Mouse (Mus musculus) bone marrow, adult 2 months (tissue): ENCODE data around the gene Lgr4.

Source experiments
- CTCF ChIP-seq: fragments of 200-500 bp; IDR thresholded peaks from 2 replicates; pipeline ENCODE4 v1.5.1; 2011; ENCODE audit warnings: low read length, control low read depth; ENCODE audit not compliant: control insufficient read depth, insufficient read depth
- POLR2A ChIP-seq: fragments of 200-500 bp; IDR thresholded peaks from 2 replicates; pipeline ENCODE4 v1.6.1; 2011; ENCODE audit warnings: low read depth, mild to moderate bottlenecking, control low read depth, low read length, borderline replicate concordance; ENCODE audit not compliant: control insufficient read depth

DNA sequence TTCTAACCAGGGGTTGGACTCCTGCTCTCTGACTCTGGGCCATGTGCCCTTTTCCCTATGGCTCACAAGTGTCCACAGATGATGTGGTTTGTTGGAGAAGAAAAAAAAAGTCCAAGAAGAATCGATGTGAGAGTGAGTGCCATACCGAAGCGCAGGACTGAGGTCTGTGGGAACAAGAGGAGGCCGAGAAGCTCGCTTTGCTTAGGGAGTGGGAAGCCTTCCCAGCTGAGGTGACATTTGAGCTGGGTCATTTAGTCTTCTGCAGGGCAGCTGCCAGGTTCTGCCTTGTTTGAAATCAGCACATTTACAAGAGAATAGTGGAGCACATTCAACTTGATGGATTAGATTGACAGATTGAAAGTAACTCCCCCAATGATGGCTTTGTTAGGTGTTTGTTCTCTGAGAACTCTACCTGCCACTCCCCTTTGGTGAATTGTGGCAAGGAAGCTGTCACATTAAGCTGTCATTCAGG is 24.6 kb downstream of the Lgr4 start:
- TF ChIP-seq CTCF (no peak), POLR2A (no peak)
